Mouse (Mus musculus) forebrain, embryonic 12.5 days (tissue): ENCODE data around the gene Rtca. TPM values are rescaled to one million over a fixed set of nuclear protein-coding genes. Genes with fewer than 3 reads are reported as not detected.

Source experiments
- ATAC-seq: fragments of 200-750 bp; cut with Nextera tagmentation; 2 replicates; pipeline ENCODE4 v1.8.0; 2017; ENCODE audit warnings: moderate TSS enrichment; ENCODE audit not compliant: low FRiP score
- H3K27ac ChIP-seq: fragments of 300-500 bp; sonication (generic); 2 replicates; pipeline ENCODE4 v1.5.1; 2016; ENCODE audit warnings: mild to moderate bottlenecking
- H3K27me3 ChIP-seq: fragments of 300-500 bp; sonication (generic); 2 replicates; pipeline ENCODE4 v1.6.1; 2016; ENCODE audit warnings: mild to moderate bottlenecking
- H3K36me3 ChIP-seq: fragments of 300-500 bp; sonication (generic); replicated peaks from 2 replicates; pipeline ENCODE4 v1.6.1; 2016; ENCODE audit warnings: mild to moderate bottlenecking
- H3K4me1 ChIP-seq: fragments of 300-500 bp; sonication (generic); 2 replicates; pipeline ENCODE4 v1.6.1; 2016
- H3K4me2 ChIP-seq: fragments of 300-500 bp; sonication (generic); 2 replicates; pipeline ENCODE4 v1.6.1; 2016; ENCODE audit warnings: mild to moderate bottlenecking, moderate library complexity
- H3K4me3 ChIP-seq: fragments of 300-500 bp; sonication (generic); replicated peaks from 2 replicates; pipeline ENCODE4 v1.5.1; 2016; ENCODE audit warnings: mild to moderate bottlenecking
- H3K9ac ChIP-seq: fragments of 300-500 bp; sonication (generic); 2 replicates; pipeline ENCODE4 v1.6.1; 2016; ENCODE audit warnings: mild to moderate bottlenecking
- H3K9me3 ChIP-seq: fragments of 300-500 bp; sonication (generic); 2 replicates; pipeline ENCODE4 v1.6.1; 2016
- WGBS: fragments of 180-500 bp; shearing (Covaris S2); methylation state at CpG from one replicate; pipeline ENCODE4 v1.1.7; 2016; 5-methylcytosine and 5-hydroxymethylcytosine counted together
- polyA plus RNA-seq: library from polyadenylated mRNA; unstranded; fragments of >200 nt; fragmentation: Nextera tagmentation; extraction: Ambion mirVana; gene quantifications from 2 replicates; pipeline ENCODE4 v1.2.1, GENCODE M21; 2016

Rtca gene
- polyA plus RNA-seq, 1 experiment from 2014 or later: 108 TPM

GRCm38 (mm10) chr3:116465709-116466108, 42.3 kb downstream of the Rtca start:
- Histone ChIP-seq H3K4me2 (no peak overlapping the region), H3K9me3 (no peaks in the 10 kb centered on the region), H3K27ac (no peak overlapping the region), H3K4me1 (no peaks in the 10 kb centered on the region), H3K9ac (no peak overlapping the region), H3K36me3 (no peaks in the 10 kb centered on the region), H3K27me3 (0 out of 2 replicates have a peak, but pooled peaks cover 3% of the 10 kb centered on the region), H3K4me3 (no peak overlapping the region)
- 92% methylated on average over 12 of the region's 12 CpGs for WGBS
- ATAC-seq: no peak

GRCm38 (mm10) chr3:116464318-116464717, 43.7 kb downstream of the Rtca start:
- Histone ChIP-seq H3K4me1 (no peaks in the 10 kb centered on the region), H3K4me3 (no peak overlapping the region), H3K4me2 (no peak overlapping the region), H3K27ac (no peak overlapping the region), H3K9me3 (no peaks in the 10 kb centered on the region), H3K27me3 (no peaks in the 10 kb centered on the region), H3K36me3 (no peaks in the 10 kb centered on the region), H3K9ac (no peak overlapping the region)
- ATAC-seq: no peak
- WGBS: 24% methylated on average over 2 of the region's 2 CpGs

- Histone ChIP-seq H3K4me3 (no peak overlapping the region), H3K9me3 (no peaks in the 10 kb centered on the region), H3K36me3 (no peaks in the 10 kb centered on the region), H3K27ac (no peak overlapping the region), H3K4me1 (no peaks in the 10 kb centered on the region), H3K9ac (no peak overlapping the region), H3K4me2 (no peak overlapping the region), H3K27me3 (no peaks in the 10 kb centered on the region)
- WGBS: 92% methylated on average over 4 of the region's 4 CpGs
- no peak for ATAC-seq
Observed at GRCm38 (mm10) chr3:116461053-116461452, 47.0 kb downstream of the Rtca start.

- no peak overlapping the region for H3K9ac ChIP-seq
- ATAC-seq: no peak
- no peaks in the 10 kb centered on the region for H3K9me3 ChIP-seq
- no peaks in the 10 kb centered on the region for H3K4me1 ChIP-seq
- 81% methylated on average over 1 of the region's 1 CpGs for WGBS
- H3K4me3 ChIP-seq: no peak overlapping the region
- H3K27me3 ChIP-seq: no peaks in the 10 kb centered on the region
- no peak overlapping the region for H3K27ac ChIP-seq
- no peaks in the 10 kb centered on the region for H3K36me3 ChIP-seq
- H3K4me2 ChIP-seq: no peak overlapping the region
Observed at GRCm38 (mm10) chr3:116454529-116454928, 53.5 kb downstream of the Rtca start.

- H3K9ac ChIP-seq: no peak overlapping the region
- H3K4me2 ChIP-seq: no peak overlapping the region
- no peaks in the 10 kb centered on the region for H3K9me3 ChIP-seq
- H3K4me3 ChIP-seq: no peak overlapping the region
- no peak overlapping the region for H3K27ac ChIP-seq
- ATAC-seq: no peak
- H3K4me1 ChIP-seq: no peaks in the 10 kb centered on the region
- 88% methylated on average over 3 of the region's 3 CpGs for WGBS
- no peaks in the 10 kb centered on the region for H3K27me3 ChIP-seq
- H3K36me3 ChIP-seq: no peaks in the 10 kb centered on the region
Observed at GRCm38 (mm10) chr3:116450741-116451140, 57.3 kb downstream of the Rtca start.

- Histone ChIP-seq H3K4me3 (no peak overlapping the region), H3K27ac (no peak overlapping the region), H3K27me3 (no peaks in the 10 kb centered on the region), H3K36me3 (no peaks in the 10 kb centered on the region), H3K4me1 (no peaks in the 10 kb centered on the region), H3K9me3 (no peaks in the 10 kb centered on the region), H3K9ac (no peak overlapping the region), H3K4me2 (no peak overlapping the region)
- ATAC-seq: no peak
- WGBS: 84% methylated on average over 9 of the region's 9 CpGs
Observed at GRCm38 (mm10) chr3:116444327-116444726, 63.7 kb downstream of the Rtca start.

- no peaks in the 10 kb centered on the region for H3K27me3 ChIP-seq
- H3K27ac ChIP-seq: no peak overlapping the region
- ATAC-seq: no peak
- 92% methylated on average over 1 of the region's 1 CpGs for WGBS
- no peaks in the 10 kb centered on the region for H3K36me3 ChIP-seq
- H3K9me3 ChIP-seq: no peaks in the 10 kb centered on the region
- H3K9ac ChIP-seq: no peak overlapping the region
- H3K4me1 ChIP-seq: no peaks in the 10 kb centered on the region
- no peak overlapping the region for H3K4me2 ChIP-seq
- H3K4me3 ChIP-seq: no peak overlapping the region
Observed at GRCm38 (mm10) chr3:116442788-116443187, 65.2 kb downstream of the Rtca start.

GRCm38 (mm10) chr3:116441518-116442205, 66.3 kb downstream of the Rtca start:
- Histone ChIP-seq H3K4me1 (no peaks in the 10 kb centered on the region), H3K27ac (no peak overlapping the region), H3K9ac (no peak overlapping the region), H3K4me2 (no peak overlapping the region), H3K36me3 (no peaks in the 10 kb centered on the region), H3K9me3 (no peaks in the 10 kb centered on the region), H3K27me3 (no peaks in the 10 kb centered on the region), H3K4me3 (no peak overlapping the region)
- WGBS: 94% methylated on average over 15 of the region's 15 CpGs
- no peak for ATAC-seq

GRCm38 (mm10) chr3:116440066-116440997, 67.7 kb downstream of the Rtca start:
- H3K36me3 ChIP-seq: no peaks in the 10 kb centered on the region
- WGBS: 62% methylated on average over 8 of the region's 8 CpGs
- no peak overlapping the region for H3K4me2 ChIP-seq
- no peak overlapping the region for H3K27ac ChIP-seq
- no peaks in the 10 kb centered on the region for H3K4me1 ChIP-seq
- ATAC-seq: no peak
- no peaks in the 10 kb centered on the region for H3K9me3 ChIP-seq
- no peak overlapping the region for H3K9ac ChIP-seq
- no peaks in the 10 kb centered on the region for H3K27me3 ChIP-seq
- H3K4me3 ChIP-seq: no peak overlapping the region

Other genes starting within 250 kb of the Rtca start
- 21.6 and 23.2 TPM in 2 replicates for gene Cdc14a, start 84.2 kb downstream of the Rtca start, polyA plus RNA-seq
- gene Dbt, start 4.9 kb upstream of the Rtca start, polyA plus RNA-seq: 12.6 and 13.0 TPM in 2 replicates
- 0.47 and 0.70 TPM in 2 replicates for gene Lrrc39, start 54.8 kb upstream of the Rtca start, polyA plus RNA-seq
- 36.0 and 37.1 TPM in 2 replicates for gene Sass6, start 86.8 kb upstream of the Rtca start, polyA plus RNA-seq
- 28.5 and 30.7 TPM in 2 replicates for gene Trmt13, start 106.4 kb upstream of the Rtca start, polyA plus RNA-seq
- 77.6 and 79.3 TPM in 2 replicates for gene Mfsd14a, start 154.5 kb upstream of the Rtca start, polyA plus RNA-seq
- gene Gm43191, start 173.1 kb upstream of the Rtca start, polyA plus RNA-seq: 0.81 TPM in 1 of 2 replicates, not detected in the other
- 8.0 and 10.2 TPM in 2 replicates for gene Slc35a3, start 204.6 kb upstream of the Rtca start, polyA plus RNA-seq